Mouse (Mus musculus) kidney, postnatal 0 days (tissue): Measurements from ENCODE around the gene Plcl2. TPM values are rescaled to one million over a fixed set of nuclear protein-coding genes. Genes with fewer than 3 reads are reported as not detected.

Experiments used
- ATAC-seq: fragments of 200-750 bp; cut with Nextera tagmentation; replicated peaks from 2 replicates; pipeline ENCODE4 v1.8.0; 2017; ENCODE audit warnings: low read depth, moderate number of reproducible peaks, moderate TSS enrichment, moderate library complexity; ENCODE audit not compliant: low FRiP score
- DNase-seq: peaks from one replicate; pipeline ENCODE4 v3.0.0-alpha.2; 2016; ENCODE audit warnings: low spot score
- H3K27ac ChIP-seq: fragments of 300-500 bp; sonication (generic); 2 replicates; pipeline ENCODE4 v1.5.1; 2014; ENCODE audit warnings: mild to moderate bottlenecking
- H3K27me3 ChIP-seq: fragments of 300-500 bp; sonication (generic); 2 replicates; pipeline ENCODE4 v1.6.1; 2014; ENCODE audit warnings: low read length, mixed read lengths; ENCODE audit not compliant: insufficient read depth
- H3K36me3 ChIP-seq: fragments of 300-500 bp; sonication (generic); 2 replicates; pipeline ENCODE4 v1.6.1; 2014; ENCODE audit warnings: low read length, mixed read lengths; ENCODE audit not compliant: insufficient read depth
- H3K4me1 ChIP-seq: fragments of 300-500 bp; sonication (generic); replicated peaks from 2 replicates; pipeline ENCODE4 v1.6.1; 2014; ENCODE audit warnings: antibody characterized with exemption, low read length, mixed read lengths; ENCODE audit not compliant: insufficient read depth
- H3K4me2 ChIP-seq: fragments of 300-500 bp; sonication (generic); 2 replicates; pipeline ENCODE4 v1.6.1; 2014; ENCODE audit warnings: mild to moderate bottlenecking, low read length, moderate library complexity, mixed read lengths
- H3K4me3 ChIP-seq: fragments of 300-500 bp; sonication (generic); replicated peaks from 2 replicates; pipeline ENCODE4 v1.5.1; 2014; ENCODE audit warnings: low read depth, low read length
- H3K9ac ChIP-seq: fragments of 300-500 bp; sonication (generic); 2 replicates; pipeline ENCODE4 v1.6.1; 2014; ENCODE audit warnings: low read depth, low read length
- H3K9me3 ChIP-seq: fragments of 300-500 bp; sonication (generic); replicated peaks from 2 replicates; pipeline ENCODE4 v1.6.1; 2016; ENCODE audit warnings: low read length, inconsistent platforms, mixed read lengths
- CTCF ChIP-seq: IDR thresholded peaks from 2 replicates; pipeline ENCODE4 v1.5.1; 2016; ENCODE audit warnings: antibody characterized with exemption, low read depth, mild to moderate bottlenecking, moderate library complexity
- WGBS: fragments of 180-500 bp; shearing (Covaris S2); extraction: QIAGEN DNeasy Blood & Tissue Kit; methylation state at CpG from one replicate; pipeline ENCODE4 v1.1.7; 2014; 5-methylcytosine and 5-hydroxymethylcytosine counted together
- polyA plus RNA-seq: library from polyadenylated mRNA; unstranded; fragments of >200 nt; fragmentation: Nextera tagmentation; extraction: Ambion mirVana; gene quantifications from 2 replicates; pipeline ENCODE4 v1.2.1, GENCODE M21; 2015

The Plcl2 gene
- polyA plus RNA-seq, 1 experiment from 2014 or later = 2.7 TPM

GRCm38 (mm10) chr17:50512222-50512621 lies 3.0 kb downstream of the Plcl2 start:
- Histone ChIP-seq H3K9ac (no peak overlapping the region), H3K4me1 (no peaks in the 10 kb centered on the region), H3K4me3 (no peak overlapping the region), H3K27ac (no peak overlapping the region), H3K27me3 (0 out of 2 replicates have a peak, but pooled peaks cover 3% of the 10 kb centered on the region), H3K36me3 (no peaks in the 10 kb centered on the region), H3K4me2 (no peak overlapping the region), H3K9me3 (no peaks in the 10 kb centered on the region)
- WGBS = 85% methylated on average over 5 of the region's 5 CpGs
- TF ChIP-seq CTCF = no peak
- ATAC-seq = no peak
- no peak for DNase-seq

- Histone ChIP-seq H3K27ac (no peak overlapping the region), H3K9me3 (no peaks in the 10 kb centered on the region), H3K4me1 (no peaks in the 10 kb centered on the region), H3K36me3 (no peaks in the 10 kb centered on the region), H3K27me3 (0 out of 2 replicates have a peak, but pooled peaks cover under 1% of the 10 kb centered on the region), H3K4me2 (no peak overlapping the region), H3K9ac (no peak overlapping the region), H3K4me3 (no peak overlapping the region)
- DNase-seq (no peak), ATAC-seq (no peak)
- WGBS = 94% methylated on average over 7 of the region's 7 CpGs
- no peak for TF ChIP-seq CTCF
These were observed 3.6 kb downstream of the Plcl2 start for GRCm38 (mm10) chr17:50512841-50513240.

GRCm38 (mm10) chr17:50513376-50513775 lies 4.2 kb downstream of the Plcl2 start:
- Histone ChIP-seq H3K9me3 (no peaks in the 10 kb centered on the region), H3K4me2 (no peak overlapping the region), H3K9ac (no peak overlapping the region), H3K4me1 (no peaks in the 10 kb centered on the region), H3K27me3 (no peaks in the 10 kb centered on the region), H3K4me3 (no peak overlapping the region), H3K36me3 (no peaks in the 10 kb centered on the region), H3K27ac (no peak overlapping the region)
- DNase-seq (no peak), ATAC-seq (no peak)
- no peak for TF ChIP-seq CTCF
- 96% methylated on average over 7 of the region's 7 CpGs for WGBS

- no peak overlapping the region for H3K27ac ChIP-seq
- H3K27me3 ChIP-seq = no peaks in the 10 kb centered on the region
- H3K4me2 ChIP-seq = no peak overlapping the region
- WGBS = 90% methylated on average over 7 of the region's 7 CpGs
- H3K36me3 ChIP-seq = no peaks in the 10 kb centered on the region
- ATAC-seq = no peak
- no peak for TF ChIP-seq CTCF
- no peaks in the 10 kb centered on the region for H3K9me3 ChIP-seq
- no peaks in the 10 kb centered on the region for H3K4me1 ChIP-seq
- DNase-seq = no peak
- no peak overlapping the region for H3K4me3 ChIP-seq
- no peak overlapping the region for H3K9ac ChIP-seq
These were observed 4.8 kb downstream of the Plcl2 start for GRCm38 (mm10) chr17:50514012-50514411.

DNA sequence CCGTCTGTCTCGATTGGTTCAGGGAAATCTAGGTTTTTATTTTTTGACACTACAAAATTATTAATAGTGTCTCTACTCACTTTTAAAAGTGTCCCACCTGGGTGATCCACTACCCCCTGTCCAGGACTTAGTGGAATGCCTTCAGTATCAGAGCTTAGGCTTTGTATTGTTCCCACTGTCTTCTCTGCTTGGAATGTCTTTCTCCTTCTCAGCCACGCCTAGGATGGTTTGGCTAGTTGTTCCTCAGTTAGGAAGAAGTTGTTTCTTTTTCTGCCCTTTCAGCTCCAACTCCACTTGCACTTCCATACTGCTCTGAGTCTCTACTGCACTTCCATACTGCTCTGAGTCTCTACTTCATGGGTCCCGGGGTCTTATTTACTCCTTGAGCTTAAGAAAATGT lies 6.7 kb downstream of the Plcl2 start:
- 86% methylated on average over 4 of the region's 4 CpGs for WGBS
- no peak overlapping the region for H3K4me2 ChIP-seq
- TF ChIP-seq CTCF = no peak
- H3K27me3 ChIP-seq = no peaks in the 10 kb centered on the region
- H3K36me3 ChIP-seq = no peaks in the 10 kb centered on the region
- H3K9me3 ChIP-seq = no peaks in the 10 kb centered on the region
- H3K4me1 ChIP-seq = no peaks in the 10 kb centered on the region
- H3K9ac ChIP-seq = no peak overlapping the region
- no peak overlapping the region for H3K4me3 ChIP-seq
- no peak for ATAC-seq
- no peak for DNase-seq
- H3K27ac ChIP-seq = no peak overlapping the region

DNA sequence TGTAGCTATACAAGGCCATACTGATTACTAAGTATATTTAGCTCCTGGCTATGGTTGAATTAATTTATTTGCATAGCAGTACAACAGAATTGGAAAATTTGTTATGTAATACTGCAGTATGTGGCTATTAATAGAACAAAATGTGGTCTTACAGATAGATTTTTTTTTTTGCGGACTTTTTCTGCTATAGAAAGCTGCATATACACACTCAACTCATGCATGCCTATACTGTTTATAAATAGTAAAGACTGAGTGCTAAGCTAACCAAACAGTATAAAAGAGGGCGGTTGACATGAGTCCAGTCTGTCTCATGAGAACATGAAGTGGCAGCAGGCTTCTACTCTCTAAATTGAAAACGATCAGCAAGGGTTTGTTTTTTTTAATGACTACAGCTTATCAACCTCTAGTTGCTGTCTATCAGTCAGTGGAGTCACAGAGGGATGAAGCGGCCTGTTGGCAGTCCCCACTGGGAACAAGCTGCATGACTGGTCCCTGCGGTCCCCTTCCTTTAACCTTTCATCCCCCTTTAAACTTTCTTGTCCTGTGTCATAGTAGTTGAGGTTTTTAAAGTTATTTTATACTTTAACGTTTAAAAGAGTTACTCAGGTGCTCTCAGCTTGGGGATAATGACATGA lies 8.7 kb downstream of the Plcl2 start:
- Histone ChIP-seq H3K4me2 (no peak overlapping the region), H3K9me3 (no peaks in the 10 kb centered on the region), H3K4me1 (no peaks in the 10 kb centered on the region), H3K27me3 (no peaks in the 10 kb centered on the region), H3K4me3 (no peak overlapping the region), H3K36me3 (no peaks in the 10 kb centered on the region), H3K27ac (no peak overlapping the region), H3K9ac (no peak overlapping the region)
- WGBS = 73% methylated on average over 6 of the region's 6 CpGs
- no peak for TF ChIP-seq CTCF
- ATAC-seq = no peak
- DNase-seq = no peak

GRCm38 (mm10) chr17:50519588-50519987 lies 10.4 kb downstream of the Plcl2 start:
- DNase-seq = no peak
- H3K9ac ChIP-seq = no peak overlapping the region
- H3K36me3 ChIP-seq = no peaks in the 10 kb centered on the region
- no peak overlapping the region for H3K27ac ChIP-seq
- no peak for ATAC-seq
- no peak overlapping the region for H3K4me2 ChIP-seq
- H3K4me1 ChIP-seq = no peaks in the 10 kb centered on the region
- no peaks in the 10 kb centered on the region for H3K27me3 ChIP-seq
- no peak overlapping the region for H3K4me3 ChIP-seq
- no peaks in the 10 kb centered on the region for H3K9me3 ChIP-seq
- 81% methylated on average over 5 of the region's 5 CpGs for WGBS
- TF ChIP-seq CTCF = no peak
